Mouse (Mus musculus) urinary bladder, adult 18-20 months (tissue): ENCODE measurements around the gene Olfr1158.
"Not testable (repeated sequence)": the region's sequence is repeated elsewhere in the genome, so short reads cannot be mapped to it uniquely, and the experiment has no call there.

Source experiments
- DNase-seq, 2 experiments: peaks; one replicate each; pipeline ENCODE4 v3.0.0; 2022; ENCODE audit warnings: low spot score in 2 of 2, mixed read lengths in 2 of 2

Olfr1158 gene

GRCm38 (mm10) chr2:87989813-87990212 is at the start of gene Olfr1158:
Olfr1158 (plus strand) TSS chr2:87990113.
- DNase-seq, result no peak

DNA sequence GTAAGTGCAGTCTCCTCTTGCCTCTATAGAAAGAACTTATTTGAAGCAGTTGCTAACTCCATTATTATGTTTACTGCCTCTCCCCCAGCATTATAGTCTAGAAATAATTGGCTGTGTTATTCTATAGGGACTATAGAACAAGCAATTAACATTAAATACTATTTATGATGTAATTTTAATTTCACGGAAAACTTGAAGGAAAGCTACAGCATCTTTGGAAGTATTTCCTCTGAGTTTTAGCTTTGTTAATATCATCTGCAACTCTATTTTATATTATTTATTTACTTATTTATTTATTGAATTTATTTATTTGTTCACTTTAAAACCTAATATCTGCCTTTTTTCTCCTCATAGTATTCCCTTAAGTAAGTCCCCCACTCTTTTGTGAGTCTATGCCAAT is 44.9 kb upstream of the Olfr1158 start, which contains the start of gene Olfr1155:
Gene Olfr1155, minus strand, starts transcription at position 101 of the 400 bp plus-strand sequence.
- no peak for DNase-seq

- DNase-seq, result no peak
Measured at GRCm38 (mm10) chr2:87953000-87953399, 36.9 kb upstream of the Olfr1158 start, which contains the start of gene Olfr1156. Olfr1156 (minus strand) TSS chr2:87953100.

DNA sequence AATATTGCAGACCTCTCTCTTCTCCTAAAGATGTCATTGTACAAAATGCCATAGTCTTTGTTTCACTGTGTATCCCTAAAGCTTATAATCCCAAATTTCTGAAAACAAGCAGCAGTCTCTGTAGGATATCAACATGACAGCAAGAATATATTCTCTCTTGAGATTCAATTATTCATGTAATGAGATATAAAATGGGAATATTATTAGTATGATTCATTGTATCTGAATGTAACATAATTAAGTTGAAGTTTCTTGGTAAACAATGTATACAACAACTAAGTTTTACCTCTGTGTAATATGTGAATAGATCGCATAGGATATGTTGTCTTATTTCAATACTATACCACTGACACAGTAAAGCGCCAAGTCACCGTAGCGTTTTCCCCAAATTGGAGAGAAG is 21.7 kb upstream of the Olfr1158 start, which contains the start of gene Olfr1157:
Gene Olfr1157, minus strand, starts transcription at position 101 of the 400 bp plus-strand sequence.
- no peak for DNase-seq

DNA sequence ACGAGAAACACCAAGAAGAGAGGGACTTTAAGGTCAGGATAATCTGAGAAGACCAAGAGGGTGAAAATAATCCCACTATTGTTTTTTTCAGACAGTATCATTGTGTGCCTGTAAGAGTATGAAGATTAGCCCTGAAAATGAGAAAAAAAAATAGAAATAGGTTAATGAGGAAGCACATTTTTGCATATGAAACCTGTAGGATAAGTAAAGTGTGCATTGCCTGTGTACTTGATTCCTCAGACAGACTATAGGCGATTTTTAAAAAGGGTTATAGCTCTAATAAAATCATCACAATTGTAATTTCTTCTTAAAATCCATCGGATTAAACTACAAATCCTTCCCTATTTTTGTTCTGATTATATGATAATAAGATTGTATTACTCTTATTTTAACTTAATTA is 15.3 kb upstream of the Olfr1158 start, which contains the start of gene Olfr74:
Gene Olfr74, minus strand, starts transcription at position 101 of the 400 bp plus-strand sequence.
- DNase-seq, result no peak

- DNase-seq, result no peak
Measured at GRCm38 (mm10) chr2:88007515-88008318, 17.8 kb downstream of the Olfr1158 start, which contains the start of gene Olfr1160. Olfr1160 (minus strand) TSS chr2:88008268.

DNA sequence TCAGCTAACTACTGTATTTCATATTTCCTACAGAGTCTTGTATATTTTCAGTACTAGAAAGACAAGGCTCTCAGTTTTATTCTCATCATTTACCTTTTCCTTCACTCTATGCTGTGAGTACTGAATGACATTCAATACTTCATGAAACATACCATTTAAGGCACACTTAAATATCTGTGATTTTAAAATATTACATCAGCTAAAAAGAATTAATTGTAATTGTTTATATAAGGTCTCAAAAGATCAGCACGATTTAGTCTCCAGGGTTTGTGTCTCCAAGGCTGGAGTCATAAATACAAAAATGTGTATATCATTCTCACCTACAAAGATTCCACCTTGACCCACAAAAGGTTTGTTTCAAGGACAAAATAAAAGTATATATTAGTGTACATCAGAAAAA is 32.6 kb downstream of the Olfr1158 start, which contains the start of gene Olfr1161:
Gene Olfr1161, plus strand, starts transcription at position 301 of the 400 bp plus-strand sequence.
- DNase-seq, result not testable (repeated sequence)

DNA sequence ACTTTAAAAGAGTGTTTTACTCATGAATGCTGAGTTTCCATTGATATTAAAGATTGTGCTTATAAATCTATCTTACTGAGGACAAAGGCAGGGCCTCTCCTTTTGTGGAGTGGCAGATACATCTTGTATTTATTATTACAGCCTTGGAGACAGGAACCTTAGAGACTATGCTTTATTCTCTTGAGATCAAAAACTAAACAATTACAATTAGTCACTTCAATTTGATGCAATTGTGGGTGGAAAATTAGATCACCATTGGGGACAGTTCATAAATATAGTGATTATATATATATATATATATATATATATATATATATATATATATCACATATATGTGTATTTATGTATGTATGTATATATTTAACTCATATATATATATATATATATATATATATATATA is 47.7 kb downstream of the Olfr1158 start, which contains the start of gene Olfr73:
Gene Olfr73, minus strand, starts transcription at position 101 of the 400 bp plus-strand sequence.
- no peak for DNase-seq
